Mouse (Mus musculus): ENCODE data around the gene Rpl3. TPM values are rescaled to one million over a fixed set of nuclear protein-coding genes. Genes with fewer than 3 reads are reported as not detected.

Gene Rpl3
- polyA plus RNA-seq, 1 experiment from 2014 or later = 1,003 TPM

DNA sequence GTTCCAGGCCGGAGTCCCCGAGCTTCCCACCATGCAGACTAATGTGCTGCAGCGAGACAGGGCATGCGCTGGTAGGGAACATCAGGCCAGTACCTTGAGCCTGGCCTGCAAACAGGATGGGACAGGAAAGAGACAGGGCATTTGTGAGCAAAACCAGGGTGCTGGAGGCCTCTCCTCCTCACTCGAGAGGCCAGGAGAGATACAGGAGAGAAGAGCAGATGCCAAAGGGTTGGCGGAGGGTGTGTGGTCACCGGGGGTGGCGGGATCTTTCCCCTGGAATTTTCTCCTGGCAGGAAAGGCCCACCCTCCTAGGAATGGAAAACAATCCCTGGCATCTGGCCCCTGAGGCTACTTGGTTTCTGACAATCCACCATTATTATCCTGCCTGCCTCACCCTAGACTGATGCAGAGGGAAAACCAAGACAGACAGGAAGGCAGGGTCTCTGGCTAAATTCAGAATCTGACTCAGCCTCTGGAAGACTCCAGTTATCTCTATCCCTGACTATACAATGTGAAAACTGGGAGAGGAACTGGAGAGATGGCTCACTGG, 21.5 kb downstream of the Rpl3 start:
- Histone ChIP-seq H3K4me1 (ENCODE audit: control insufficient read depth, insufficient read depth, low read length) (no peaks in the 10 kb centered on the region), H3K27me3 (ENCODE audit: control insufficient read depth, insufficient read depth, low read length) (no peaks in the 10 kb centered on the region), H3K4me2 (ENCODE audit: low read depth) (no peak overlapping the region), H3K27ac (ENCODE audit: low read depth, low read length) (no peak overlapping the region), H3K36me3 (ENCODE audit: control insufficient read depth, insufficient read depth, low read length) (no peaks in the 10 kb centered on the region), H3K9ac (ENCODE audit: low read length) (no peak overlapping the region), H3K9me3 (ENCODE audit: control insufficient read depth, low read length) (no peaks in the 10 kb centered on the region), H3K4me3 (ENCODE audit: low read depth, low read length) (no peak overlapping the region)
- 71% methylated on average over 8 of the region's 8 CpGs for WGBS
- no peak for ATAC-seq (ENCODE audit: insufficient read depth, low FRiP score, low TSS enrichment)
- DNase-seq (ENCODE audit: low spot score) = no peak

- 56% methylated on average over 4 of the region's 4 CpGs for WGBS
- H3K27ac ChIP-seq (ENCODE audit: low read depth, low read length) = no peak overlapping the region
- no peaks in the 10 kb centered on the region for H3K9me3 ChIP-seq (ENCODE audit: control insufficient read depth, low read length)
- no peaks in the 10 kb centered on the region for H3K36me3 ChIP-seq (ENCODE audit: control insufficient read depth, insufficient read depth, low read length)
- H3K4me2 ChIP-seq (ENCODE audit: low read depth) = no peak overlapping the region
- H3K27me3 ChIP-seq (ENCODE audit: control insufficient read depth, insufficient read depth, low read length) = no peaks in the 10 kb centered on the region
- DNase-seq (ENCODE audit: low spot score) (no peak), ATAC-seq (ENCODE audit: insufficient read depth, low FRiP score, low TSS enrichment) (no peak)
- no peaks in the 10 kb centered on the region for H3K4me1 ChIP-seq (ENCODE audit: control insufficient read depth, insufficient read depth, low read length)
- no peak overlapping the region for H3K9ac ChIP-seq (ENCODE audit: low read length)
- H3K4me3 ChIP-seq (ENCODE audit: low read depth, low read length) = no peak overlapping the region
These were observed 22.5 kb downstream of the Rpl3 start for GRCm38 (mm10) chr15:80069171-80069570.

- no peaks in the 10 kb centered on the region for H3K4me1 ChIP-seq (ENCODE audit: control insufficient read depth, insufficient read depth, low read length)
- ATAC-seq (ENCODE audit: insufficient read depth, low FRiP score, low TSS enrichment) (no peak), DNase-seq (ENCODE audit: low spot score) (peak; percentile 29)
- WGBS = 49% methylated on average over 3 of the region's 3 CpGs
- H3K9me3 ChIP-seq (ENCODE audit: control insufficient read depth, low read length) = no peaks in the 10 kb centered on the region
- H3K27me3 ChIP-seq (ENCODE audit: control insufficient read depth, insufficient read depth, low read length) = no peaks in the 10 kb centered on the region
- no peak overlapping the region for H3K9ac ChIP-seq (ENCODE audit: low read length)
- no peak overlapping the region for H3K4me2 ChIP-seq (ENCODE audit: low read depth)
- H3K36me3 ChIP-seq (ENCODE audit: control insufficient read depth, insufficient read depth, low read length) = no peaks in the 10 kb centered on the region
- no peak overlapping the region for H3K27ac ChIP-seq (ENCODE audit: low read depth, low read length)
- no peak overlapping the region for H3K4me3 ChIP-seq (ENCODE audit: low read depth, low read length)
These were observed 25.1 kb downstream of the Rpl3 start for GRCm38 (mm10) chr15:80066538-80066937.

GRCm38 (mm10) chr15:80065414-80065813, 26.3 kb downstream of the Rpl3 start:
- Histone ChIP-seq H3K36me3 (ENCODE audit: control insufficient read depth, insufficient read depth, low read length) (no peaks in the 10 kb centered on the region), H3K27ac (ENCODE audit: low read depth, low read length) (no peak overlapping the region), H3K27me3 (ENCODE audit: control insufficient read depth, insufficient read depth, low read length) (no peaks in the 10 kb centered on the region), H3K9me3 (ENCODE audit: control insufficient read depth, low read length) (no peaks in the 10 kb centered on the region), H3K9ac (ENCODE audit: low read length) (no peak overlapping the region), H3K4me3 (ENCODE audit: low read depth, low read length) (no peak overlapping the region), H3K4me2 (ENCODE audit: low read depth) (no peak overlapping the region), H3K4me1 (ENCODE audit: control insufficient read depth, insufficient read depth, low read length) (no peaks in the 10 kb centered on the region)
- DNase-seq (ENCODE audit: low spot score) (peak; percentile 31), ATAC-seq (ENCODE audit: insufficient read depth, low FRiP score, low TSS enrichment) (no peak)
- WGBS = 17% methylated on average over 13 of the region's 13 CpGs

- no peak overlapping the region for H3K27ac ChIP-seq (ENCODE audit: low read depth, low read length)
- H3K9me3 ChIP-seq (ENCODE audit: control insufficient read depth, low read length) = no peaks in the 10 kb centered on the region
- DNase-seq (ENCODE audit: low spot score) (no peak), ATAC-seq (ENCODE audit: insufficient read depth, low FRiP score, low TSS enrichment) (no peak)
- no peaks in the 10 kb centered on the region for H3K36me3 ChIP-seq (ENCODE audit: control insufficient read depth, insufficient read depth, low read length)
- H3K4me2 ChIP-seq (ENCODE audit: low read depth) = no peak overlapping the region
- H3K4me3 ChIP-seq (ENCODE audit: low read depth, low read length) = no peak overlapping the region
- no peak overlapping the region for H3K9ac ChIP-seq (ENCODE audit: low read length)
- H3K4me1 ChIP-seq (ENCODE audit: control insufficient read depth, insufficient read depth, low read length) = no peaks in the 10 kb centered on the region
- WGBS = 70% methylated on average over 5 of the region's 5 CpGs
- H3K27me3 ChIP-seq (ENCODE audit: control insufficient read depth, insufficient read depth, low read length) = no peaks in the 10 kb centered on the region
These were observed 26.7 kb downstream of the Rpl3 start for GRCm38 (mm10) chr15:80064965-80065364.

DNA sequence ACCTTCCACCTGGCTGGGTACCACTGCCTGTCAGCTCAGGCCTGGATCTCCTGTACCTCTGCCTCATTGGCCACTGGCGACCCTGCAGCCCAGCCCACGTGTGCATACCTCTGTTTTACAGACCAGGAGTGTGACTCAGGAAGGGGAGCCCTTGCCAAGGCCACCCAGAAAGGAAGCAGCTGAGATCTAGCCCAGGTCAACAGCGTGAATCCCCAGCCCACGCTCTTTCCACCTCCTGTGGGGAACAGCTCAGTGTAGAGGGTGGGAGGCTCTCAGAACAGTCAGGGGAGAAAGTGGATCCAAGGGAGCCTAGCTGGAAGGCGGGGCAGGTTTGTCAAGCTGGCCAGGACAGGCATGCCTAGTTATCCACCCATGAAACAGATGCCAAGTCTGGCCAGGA, 28.8 kb downstream of the Rpl3 start:
- H3K9me3 ChIP-seq (ENCODE audit: control insufficient read depth, low read length) = no peaks in the 10 kb centered on the region
- ATAC-seq (ENCODE audit: insufficient read depth, low FRiP score, low TSS enrichment) (no peak), DNase-seq (ENCODE audit: low spot score) (no peak)
- no peaks in the 10 kb centered on the region for H3K27me3 ChIP-seq (ENCODE audit: control insufficient read depth, insufficient read depth, low read length)
- H3K9ac ChIP-seq (ENCODE audit: low read length) = no peak overlapping the region
- no peaks in the 10 kb centered on the region for H3K4me1 ChIP-seq (ENCODE audit: control insufficient read depth, insufficient read depth, low read length)
- no peak overlapping the region for H3K4me2 ChIP-seq (ENCODE audit: low read depth)
- 48% methylated on average over 5 of the region's 5 CpGs for WGBS
- H3K4me3 ChIP-seq (ENCODE audit: low read depth, low read length) = no peak overlapping the region
- H3K27ac ChIP-seq (ENCODE audit: low read depth, low read length) = no peak overlapping the region
- no peaks in the 10 kb centered on the region for H3K36me3 ChIP-seq (ENCODE audit: control insufficient read depth, insufficient read depth, low read length)

DNA sequence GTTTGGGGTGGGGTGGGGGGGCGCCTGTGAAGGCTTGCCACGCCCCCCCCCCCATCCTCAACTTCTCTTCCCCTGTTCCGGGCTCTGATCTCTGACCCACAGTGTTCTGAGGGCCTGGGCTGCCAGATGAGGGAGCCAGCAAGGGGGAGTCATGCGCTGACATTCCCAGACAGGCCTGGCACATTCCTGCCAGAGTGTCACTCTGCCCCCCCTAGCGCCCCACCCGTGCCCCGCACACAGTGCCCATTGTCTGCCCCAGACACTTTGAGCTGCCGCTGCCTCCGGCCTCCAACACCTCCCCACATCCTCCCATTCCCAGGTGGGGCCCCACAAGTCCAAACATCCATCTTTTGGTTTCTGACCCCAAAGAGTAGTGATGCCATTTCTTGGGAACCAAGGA, 29.3 kb downstream of the Rpl3 start:
- Histone ChIP-seq H3K4me2 (ENCODE audit: low read depth) (no peak overlapping the region), H3K27me3 (ENCODE audit: control insufficient read depth, insufficient read depth, low read length) (no peaks in the 10 kb centered on the region), H3K4me1 (ENCODE audit: control insufficient read depth, insufficient read depth, low read length) (no peaks in the 10 kb centered on the region), H3K9me3 (ENCODE audit: control insufficient read depth, low read length) (no peaks in the 10 kb centered on the region), H3K27ac (ENCODE audit: low read depth, low read length) (no peak overlapping the region), H3K36me3 (ENCODE audit: control insufficient read depth, insufficient read depth, low read length) (no peaks in the 10 kb centered on the region), H3K4me3 (ENCODE audit: low read depth, low read length) (no peak overlapping the region), H3K9ac (ENCODE audit: low read length) (no peak overlapping the region)
- DNase-seq (ENCODE audit: low spot score) (no peak), ATAC-seq (ENCODE audit: insufficient read depth, low FRiP score, low TSS enrichment) (no peak)
- 80% methylated on average over 7 of the region's 9 CpGs for whole genome bisulfite sequencing

DNA sequence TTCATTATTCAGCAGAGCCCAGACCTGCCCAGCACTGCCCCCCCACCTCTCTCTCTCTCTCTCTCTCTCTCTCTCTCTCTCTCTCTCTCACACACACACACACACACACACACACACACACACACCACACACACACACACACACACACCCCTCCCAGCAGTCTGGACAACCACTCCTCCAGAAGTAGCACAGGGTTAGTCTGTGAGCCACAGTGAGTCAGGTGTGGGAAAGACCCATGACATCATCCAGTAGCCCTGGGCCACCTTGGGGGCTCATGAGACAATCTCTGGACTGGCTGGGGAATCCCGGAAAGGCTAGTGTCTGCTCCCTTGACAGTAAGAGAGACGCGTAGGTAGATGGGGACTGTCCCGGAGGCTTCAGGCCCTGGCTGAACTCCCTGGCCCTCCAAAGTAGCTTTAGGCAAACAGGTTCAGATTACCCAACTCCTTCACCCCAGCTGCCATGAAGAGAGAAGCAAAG, 30.6 kb downstream of the Rpl3 start:
- Histone ChIP-seq H3K27me3 (ENCODE audit: control insufficient read depth, insufficient read depth, low read length) (no peaks in the 10 kb centered on the region), H3K4me3 (ENCODE audit: low read depth, low read length) (no peak overlapping the region), H3K4me2 (ENCODE audit: low read depth) (no peak overlapping the region), H3K27ac (ENCODE audit: low read depth, low read length) (no peak overlapping the region), H3K4me1 (ENCODE audit: control insufficient read depth, insufficient read depth, low read length) (peaks cover 3% of the 10 kb centered on the region; the same call in 1 of the 2 replicates), H3K36me3 (ENCODE audit: control insufficient read depth, insufficient read depth, low read length) (no peaks in the 10 kb centered on the region), H3K9me3 (ENCODE audit: control insufficient read depth, low read length) (no peaks in the 10 kb centered on the region), H3K9ac (ENCODE audit: low read length) (no peak overlapping the region)
- DNase-seq (ENCODE audit: low spot score) (no peak), ATAC-seq (ENCODE audit: insufficient read depth, low FRiP score, low TSS enrichment) (no peak)
- 88% methylated on average over 4 of the region's 4 CpGs for WGBS

DNA sequence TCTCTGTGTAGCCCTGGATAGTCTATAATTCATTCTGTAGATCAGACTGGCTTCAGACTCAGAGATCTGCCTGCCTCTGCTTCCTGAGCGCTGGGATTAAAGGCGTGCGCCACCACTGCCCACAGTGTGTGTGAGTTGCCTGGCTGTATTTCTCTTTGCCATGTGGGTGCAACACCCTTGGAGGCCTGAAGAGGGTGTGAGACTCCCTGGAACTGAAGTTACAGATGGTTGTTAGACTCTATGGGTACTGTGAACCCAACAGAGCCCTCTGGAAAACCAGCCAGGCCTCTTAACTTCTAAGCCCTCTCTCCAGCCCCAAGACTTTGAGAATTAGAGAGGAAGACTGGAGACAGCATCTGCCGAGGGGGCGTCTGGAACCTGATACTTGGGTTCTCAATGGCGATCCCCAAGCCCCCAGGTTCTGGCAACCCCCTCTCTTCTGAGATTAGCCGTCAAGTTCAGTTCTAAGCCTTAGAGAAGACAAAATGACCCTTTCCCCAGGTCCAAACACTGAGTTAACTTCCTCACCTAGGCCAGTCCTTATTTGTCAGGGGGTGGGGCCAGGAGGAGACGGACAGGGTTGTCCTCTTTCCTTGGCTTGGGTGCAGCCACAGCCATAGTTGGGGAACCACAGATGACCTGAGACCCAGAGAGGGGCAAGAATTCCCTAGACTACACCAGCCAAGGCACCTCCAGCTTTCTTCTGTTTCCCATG, 31.2 kb downstream of the Rpl3 start:
- H3K27me3 ChIP-seq (ENCODE audit: control insufficient read depth, insufficient read depth, low read length) = no peaks in the 10 kb centered on the region

More for the DNA sequence above, 31.2 kb downstream of the Rpl3 start:
- no peak for ATAC-seq (ENCODE audit: insufficient read depth, low FRiP score, low TSS enrichment)
- WGBS = 96% methylated on average over 8 of the region's 8 CpGs
- Histone ChIP-seq H3K4me2 (ENCODE audit: low read depth) (no peak overlapping the region), H3K9ac (ENCODE audit: low read length) (no peak overlapping the region), H3K4me1 (ENCODE audit: control insufficient read depth, insufficient read depth, low read length) (peaks cover 3% of the 10 kb centered on the region; the same call in 1 of the 2 replicates), H3K9me3 (ENCODE audit: control insufficient read depth, low read length) (no peaks in the 10 kb centered on the region), H3K4me3 (ENCODE audit: low read depth, low read length) (no peak overlapping the region), H3K27ac (ENCODE audit: low read depth, low read length) (no peak overlapping the region), H3K36me3 (ENCODE audit: control insufficient read depth, insufficient read depth, low read length) (no peaks in the 10 kb centered on the region)
- DNase-seq (ENCODE audit: low spot score) = no peak
